Mouse (Mus musculus): Measurements from ENCODE around the gene Csrp2. TPM values are rescaled to one million over a fixed set of nuclear protein-coding genes. Genes with fewer than 3 reads are reported as not detected.

Csrp2 gene
- 14.1 and 14.3 TPM in 2 replicates for polyA plus RNA-seq (2012; rRNA removed)

DNA sequence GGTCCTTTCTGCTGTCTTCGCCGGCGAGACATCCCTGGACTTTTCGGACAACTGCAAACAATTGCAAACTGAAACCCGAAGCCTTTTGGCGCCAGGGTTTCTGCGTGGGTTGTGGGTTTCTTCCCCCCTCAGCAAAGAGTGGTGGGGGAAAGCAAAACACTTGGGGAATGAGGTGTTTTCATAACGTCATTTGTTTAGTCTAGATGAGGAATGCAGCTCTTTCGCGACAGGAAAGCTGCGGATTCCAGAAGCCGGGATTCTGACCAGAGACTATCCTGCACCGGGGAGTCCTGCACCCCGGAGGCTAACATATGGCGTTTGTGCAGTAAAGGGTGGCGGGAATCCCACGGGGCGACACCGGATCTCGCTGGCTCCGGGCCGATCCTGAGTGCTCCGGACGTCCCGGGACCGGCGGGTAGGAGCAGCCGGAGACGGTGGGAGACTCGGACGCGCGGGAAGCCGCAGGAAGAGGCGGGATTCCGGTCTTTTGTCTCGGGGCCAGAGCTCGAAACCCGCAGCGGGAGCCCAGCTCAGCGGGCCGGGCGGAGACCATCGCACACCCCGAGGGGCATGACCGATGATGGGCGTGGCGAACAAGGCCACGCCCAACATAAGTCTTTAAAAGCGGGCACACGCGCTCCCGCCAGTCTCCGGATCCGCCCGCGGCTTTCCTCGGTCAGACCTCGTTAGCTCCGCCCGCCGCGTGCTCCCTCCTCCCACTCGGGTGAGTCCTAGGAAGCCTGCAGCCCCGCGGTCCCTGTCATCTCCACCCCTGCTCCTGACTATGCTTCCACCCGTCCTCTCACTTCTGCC lies at the start of gene Csrp2:
Gene Csrp2, plus strand, starts transcription at position 259 of the 813 bp plus-strand sequence.
- no peak for TF ChIP-seq POLR2A (IDR thresholded peaks at IDR 0.05; ENCODE audit: borderline replicate concordance, insufficient read depth, low read length)
- TF ChIP-seq CTCF (IDR thresholded peaks at IDR 0.05; ENCODE audit: borderline replicate concordance, insufficient read depth, low read depth, low read length) = no peak
- DNase-seq = peak; percentile 80 to 82
- H3K4me3 ChIP-seq (replicated peaks; ENCODE audit: insufficient read depth, low read depth, low read length) = peak within 1 kb of the TSS; percentile 78
- H3K4me1 ChIP-seq (ENCODE audit: control insufficient read depth, insufficient read depth, low read length) = no peaks in the 10 kb centered on the region
- H3K27me3 ChIP-seq (ENCODE audit: control insufficient read depth, insufficient read depth, low read length) = no peaks in the 10 kb centered on the region
- under 1% methylated on average over 67 of the region's 67 CpGs for WGBS
- no peak within 1 kb of the TSS for H3K27ac ChIP-seq (ENCODE audit: insufficient read depth, low read length)

DNA sequence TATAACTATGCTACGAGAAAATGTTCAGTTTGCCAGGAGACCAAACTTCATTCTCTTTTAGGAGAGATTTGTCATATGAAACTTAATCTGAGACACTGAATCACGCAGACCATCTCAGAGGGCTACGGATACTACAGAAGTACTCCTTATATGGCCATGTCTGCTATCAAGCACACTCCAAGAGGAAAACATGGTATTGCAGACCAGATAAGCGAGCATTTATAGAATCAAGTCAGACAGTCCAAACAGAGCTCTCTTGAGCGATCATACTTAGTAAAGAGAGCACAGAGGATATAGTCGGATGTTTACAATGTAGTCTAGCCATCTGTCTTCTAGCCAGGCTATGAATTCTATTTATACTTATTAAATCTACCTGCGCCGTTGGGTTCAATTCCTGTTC lies 44.7 kb upstream of the Csrp2 start:
- 95% methylated on average over 8 of the region's 8 CpGs for WGBS
- no peaks in the 10 kb centered on the region for H3K27me3 ChIP-seq (ENCODE audit: control insufficient read depth, insufficient read depth, low read length)
- H3K4me1 ChIP-seq (ENCODE audit: control insufficient read depth, insufficient read depth, low read length) = no peaks in the 10 kb centered on the region; the same call in 1 of the 2 replicates
- no peak for DNase-seq
- H3K4me3 ChIP-seq (replicated peaks; ENCODE audit: insufficient read depth, low read depth, low read length) = no peak overlapping the region
- no peak overlapping the region for H3K27ac ChIP-seq (ENCODE audit: insufficient read depth, low read length)
- no peak for TF ChIP-seq POLR2A (IDR thresholded peaks at IDR 0.05; ENCODE audit: borderline replicate concordance, insufficient read depth, low read length)
- TF ChIP-seq CTCF (IDR thresholded peaks at IDR 0.05; ENCODE audit: borderline replicate concordance, insufficient read depth, low read depth, low read length) = no peak

DNA sequence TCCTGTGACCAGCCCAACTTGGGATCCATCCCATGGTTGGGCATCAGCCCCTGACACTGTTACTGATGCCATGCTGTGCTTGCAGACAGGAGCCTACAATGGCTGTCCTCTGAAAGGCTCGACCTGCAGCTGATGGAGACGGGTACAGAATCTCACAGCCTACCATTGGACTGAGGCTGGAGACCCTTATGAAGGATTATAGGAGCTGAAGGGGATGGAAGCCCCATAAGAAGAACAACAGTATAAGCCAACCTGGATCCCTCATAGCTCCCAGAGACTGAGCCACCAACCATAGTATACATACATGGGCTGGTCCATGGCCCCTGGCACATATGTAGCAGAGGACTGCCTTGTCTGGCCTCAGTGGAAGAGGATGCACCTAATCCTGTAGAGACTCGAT lies 42.6 kb upstream of the Csrp2 start:
- 84% methylated on average over 3 of the region's 3 CpGs for WGBS

DNA sequence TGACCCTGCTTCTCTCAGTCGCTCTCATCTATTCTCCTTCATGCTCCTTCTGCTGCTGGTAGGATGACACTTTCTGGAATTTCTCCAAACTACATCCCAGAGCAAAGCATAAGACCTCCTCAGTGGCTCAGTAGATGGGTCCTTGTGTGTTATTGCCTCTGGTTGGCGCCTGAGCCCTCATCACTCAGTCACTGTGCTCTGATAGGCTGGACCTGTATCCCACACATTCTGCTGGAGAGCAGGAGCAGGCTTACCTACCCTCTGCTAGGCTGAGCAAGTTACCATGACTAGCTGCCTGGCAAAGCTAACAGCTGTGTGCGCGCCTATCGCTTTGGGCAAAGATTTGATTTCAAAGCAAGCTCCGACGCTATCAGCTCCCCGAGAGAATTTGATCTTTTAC lies 41.7 kb upstream of the Csrp2 start:
- Histone ChIP-seq H3K27me3 (ENCODE audit: control insufficient read depth, insufficient read depth, low read length) (no peaks in the 10 kb centered on the region), H3K4me3 (replicated peaks; ENCODE audit: insufficient read depth, low read depth, low read length) (no peak overlapping the region), H3K27ac (ENCODE audit: insufficient read depth, low read length) (no peak overlapping the region), H3K4me1 (ENCODE audit: control insufficient read depth, insufficient read depth, low read length) (no peaks in the 10 kb centered on the region; the same call in 1 of the 2 replicates)
- 72% methylated on average over 8 of the region's 8 CpGs for WGBS
- no peak for TF ChIP-seq POLR2A (IDR thresholded peaks at IDR 0.05; ENCODE audit: borderline replicate concordance, insufficient read depth, low read length)
- TF ChIP-seq CTCF (IDR thresholded peaks at IDR 0.05; ENCODE audit: borderline replicate concordance, insufficient read depth, low read depth, low read length) = no peak
- no peak for DNase-seq

More for the DNA sequence above, 42.6 kb upstream of the Csrp2 start:
- DNase-seq = no peak
- Histone ChIP-seq H3K4me1 (ENCODE audit: control insufficient read depth, insufficient read depth, low read length) (no peaks in the 10 kb centered on the region; the same call in 1 of the 2 replicates), H3K4me3 (replicated peaks; ENCODE audit: insufficient read depth, low read depth, low read length) (no peak overlapping the region), H3K27me3 (ENCODE audit: control insufficient read depth, insufficient read depth, low read length) (no peaks in the 10 kb centered on the region), H3K27ac (ENCODE audit: insufficient read depth, low read length) (no peak overlapping the region)
- TF ChIP-seq CTCF (IDR thresholded peaks at IDR 0.05; ENCODE audit: borderline replicate concordance, insufficient read depth, low read depth, low read length) = no peak
- no peak for TF ChIP-seq POLR2A (IDR thresholded peaks at IDR 0.05; ENCODE audit: borderline replicate concordance, insufficient read depth, low read length)

DNA sequence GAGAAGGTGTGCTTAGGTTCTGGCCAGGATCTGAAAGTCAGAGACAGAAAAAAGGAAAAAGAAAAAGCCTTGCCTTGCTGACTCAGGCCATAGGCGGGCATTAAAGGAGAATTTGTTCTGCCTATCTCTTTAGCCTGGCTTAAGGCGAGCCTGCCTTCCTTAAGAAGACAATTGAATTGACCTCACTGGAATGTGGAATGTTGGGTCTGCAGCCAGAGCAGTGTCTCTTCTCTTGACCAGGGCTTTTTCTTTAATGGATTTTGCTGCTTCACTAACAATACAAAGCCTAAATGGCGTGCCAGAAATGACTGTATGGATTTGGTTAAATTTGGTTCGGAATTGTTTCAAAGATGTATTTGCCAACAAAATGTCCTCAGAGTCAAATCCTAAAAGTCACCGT lies 40.9 kb upstream of the Csrp2 start:
- no peaks in the 10 kb centered on the region for H3K27me3 ChIP-seq (ENCODE audit: control insufficient read depth, insufficient read depth, low read length)
- no peak overlapping the region for H3K4me3 ChIP-seq (replicated peaks; ENCODE audit: insufficient read depth, low read depth, low read length)
- H3K4me1 ChIP-seq (ENCODE audit: control insufficient read depth, insufficient read depth, low read length) = no peaks in the 10 kb centered on the region; the same call in 1 of the 2 replicates
- no peak for DNase-seq
- WGBS = 58% methylated on average over 5 of the region's 5 CpGs
- TF ChIP-seq CTCF (IDR thresholded peaks at IDR 0.05; ENCODE audit: borderline replicate concordance, insufficient read depth, low read depth, low read length) = no peak
- no peak for TF ChIP-seq POLR2A (IDR thresholded peaks at IDR 0.05; ENCODE audit: borderline replicate concordance, insufficient read depth, low read length)
- no peak overlapping the region for H3K27ac ChIP-seq (ENCODE audit: insufficient read depth, low read length)

DNA sequence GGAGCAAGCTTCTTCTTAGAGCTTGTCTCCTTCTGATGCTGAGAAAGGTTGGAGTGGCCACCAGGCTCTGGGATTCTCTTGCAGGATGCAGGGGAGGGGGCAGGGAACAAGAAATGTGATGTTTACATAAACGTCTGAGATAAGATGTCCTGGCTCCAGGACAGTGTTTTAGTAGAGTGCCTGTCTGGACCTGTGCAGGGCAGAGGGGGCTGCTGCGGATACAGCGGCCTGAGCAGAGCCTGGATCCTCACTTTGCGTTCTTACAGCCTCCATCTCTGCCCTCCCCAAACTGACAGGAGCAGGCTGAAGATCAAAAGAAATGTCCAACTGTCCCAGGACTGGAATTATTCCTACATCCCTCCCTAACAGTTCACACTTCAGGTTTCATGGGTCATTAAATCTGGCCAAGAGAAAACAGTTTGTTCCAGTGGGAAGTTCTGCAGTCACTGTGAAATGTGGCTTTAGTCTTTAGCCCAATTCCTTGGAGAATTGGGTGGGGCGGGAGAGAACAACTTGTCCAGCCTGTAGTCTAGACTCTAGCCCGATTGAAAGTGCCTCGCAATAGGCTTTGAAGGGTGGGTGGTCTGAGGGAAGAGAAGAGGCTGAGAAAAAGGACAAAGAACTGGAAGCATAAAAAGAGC lies 40.0 kb upstream of the Csrp2 start:
- TF ChIP-seq POLR2A (IDR thresholded peaks at IDR 0.05; ENCODE audit: borderline replicate concordance, insufficient read depth, low read length) = no peak
- no peak for TF ChIP-seq CTCF (IDR thresholded peaks at IDR 0.05; ENCODE audit: borderline replicate concordance, insufficient read depth, low read depth, low read length)
- no peak overlapping the region for H3K27ac ChIP-seq (ENCODE audit: insufficient read depth, low read length)
- DNase-seq = no peak
- H3K4me1 ChIP-seq (ENCODE audit: control insufficient read depth, insufficient read depth, low read length) = no peaks in the 10 kb centered on the region; the same call in 1 of the 2 replicates
- no peaks in the 10 kb centered on the region for H3K27me3 ChIP-seq (ENCODE audit: control insufficient read depth, insufficient read depth, low read length)
- 33% methylated on average over 7 of the region's 7 CpGs for WGBS
- no peak overlapping the region for H3K4me3 ChIP-seq (replicated peaks; ENCODE audit: insufficient read depth, low read depth, low read length)

DNA sequence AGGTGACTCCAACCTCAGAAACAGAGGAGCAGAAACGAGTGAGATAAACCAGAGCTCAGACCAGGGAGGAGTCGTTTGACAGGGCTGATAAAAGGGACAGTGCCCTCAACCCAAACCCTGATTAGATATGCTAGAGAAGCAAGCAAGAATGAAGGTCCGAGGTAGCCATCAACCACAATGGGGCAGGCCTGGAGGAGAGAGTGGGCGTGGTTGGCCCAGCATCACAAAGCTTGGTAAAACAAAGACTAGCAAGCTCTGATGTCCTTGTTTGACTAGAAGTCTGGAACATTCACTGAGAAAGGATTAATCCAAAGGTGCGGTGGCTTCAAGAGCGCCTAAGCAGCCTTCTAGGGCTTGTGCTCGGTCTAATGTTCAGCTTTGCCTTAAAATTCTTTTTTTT lies 38.2 kb upstream of the Csrp2 start:
- DNase-seq = no peak
- WGBS = 70% methylated on average over 7 of the region's 7 CpGs

More for the DNA sequence above, 38.2 kb upstream of the Csrp2 start:
- TF ChIP-seq POLR2A (IDR thresholded peaks at IDR 0.05; ENCODE audit: borderline replicate concordance, insufficient read depth, low read length) = no peak
- no peak for TF ChIP-seq CTCF (IDR thresholded peaks at IDR 0.05; ENCODE audit: borderline replicate concordance, insufficient read depth, low read depth, low read length)
- Histone ChIP-seq H3K4me1 (ENCODE audit: control insufficient read depth, insufficient read depth, low read length) (no peaks in the 10 kb centered on the region; the same call in 1 of the 2 replicates), H3K27me3 (ENCODE audit: control insufficient read depth, insufficient read depth, low read length) (no peaks in the 10 kb centered on the region), H3K27ac (ENCODE audit: insufficient read depth, low read length) (no peak overlapping the region), H3K4me3 (replicated peaks; ENCODE audit: insufficient read depth, low read depth, low read length) (no peak overlapping the region)

Data from cerebellum, adult 2 months (tissue).